Mouse (Mus musculus) stomach, embryonic 14.5 days (tissue): ENCODE results near the gene Pmm1. TPM values are rescaled to one million over a fixed set of nuclear protein-coding genes. Genes with fewer than 3 reads are reported as not detected.

Experiments
- ATAC-seq: fragments of 200-750 bp; cut with Nextera tagmentation; 2 replicates; pipeline ENCODE4 v1.8.0; 2017; ENCODE audit warnings: low read depth, moderate TSS enrichment; ENCODE audit not compliant: insufficient number of reproducible peaks, insufficient read depth, low FRiP score
- H3K27ac ChIP-seq: fragments of 300-500 bp; sonication (generic); 2 replicates; pipeline ENCODE4 v1.5.1; 2014; ENCODE audit warnings: mild to moderate bottlenecking, low read length, moderate library complexity, mixed read lengths
- H3K27me3 ChIP-seq: fragments of 300-500 bp; sonication (generic); 2 replicates; pipeline ENCODE4 v1.6.1; 2014; ENCODE audit warnings: low read length, control low read depth, mixed read lengths; ENCODE audit not compliant: control insufficient read depth, insufficient read depth
- H3K36me3 ChIP-seq: fragments of 300-500 bp; sonication (generic); 2 replicates; pipeline ENCODE4 v1.6.1; 2014; ENCODE audit warnings: mild to moderate bottlenecking, control low read depth, low read length, moderate library complexity, mixed read lengths; ENCODE audit not compliant: control insufficient read depth, insufficient read depth
- H3K4me1 ChIP-seq: fragments of 300-500 bp; sonication (generic); 2 replicates; pipeline ENCODE4 v1.6.1; 2014; ENCODE audit warnings: low read length, control low read depth, mixed read lengths; ENCODE audit not compliant: control insufficient read depth, insufficient read depth
- H3K4me2 ChIP-seq: fragments of 300-500 bp; sonication (generic); replicated peaks from 2 replicates; pipeline ENCODE4 v1.6.1; 2014; ENCODE audit warnings: low read depth, low read length, control low read depth
- H3K4me3 ChIP-seq: fragments of 300-500 bp; sonication (generic); 2 replicates; pipeline ENCODE4 v1.5.1; 2014; ENCODE audit warnings: low read depth, low read length, control low read depth
- H3K9ac ChIP-seq: fragments of 300-500 bp; sonication (generic); replicated peaks from 2 replicates; pipeline ENCODE4 v1.6.1; 2014; ENCODE audit warnings: low read depth, mild to moderate bottlenecking, control low read depth, low read length, moderate library complexity, mixed read lengths
- H3K9me3 ChIP-seq: fragments of 300-500 bp; sonication (generic); 2 replicates; pipeline ENCODE4 v1.6.1; 2016; ENCODE audit warnings: low read depth, low read length, control low read depth; ENCODE audit not compliant: control insufficient read depth
- WGBS: fragments of 180-500 bp; shearing (Covaris S2); extraction: QIAGEN DNeasy Blood & Tissue Kit; methylation state at CpG from one replicate; pipeline ENCODE4 v1.1.7; 2014; 5-methylcytosine and 5-hydroxymethylcytosine counted together
- polyA plus RNA-seq: library from polyadenylated mRNA; unstranded; fragments of >200 nt; fragmentation: Nextera tagmentation; extraction: Ambion mirVana; gene quantifications from 2 replicates; pipeline ENCODE4 v1.2.1, GENCODE M21; 2014

Pmm1 gene
- polyA plus RNA-seq, 1 experiment from 2014 or later, result 37.2 TPM

- no peak overlapping the region for H3K4me2 ChIP-seq
- no peak for ATAC-seq
- no peak overlapping the region for H3K9ac ChIP-seq
- no peak overlapping the region for H3K4me3 ChIP-seq
- 85% methylated on average over 10 of the region's 10 CpGs for WGBS
- no peaks in the 10 kb centered on the region for H3K9me3 ChIP-seq
- H3K27me3 ChIP-seq, result no peaks in the 10 kb centered on the region
- H3K4me1 ChIP-seq, result peaks cover 12% of the 10 kb centered on the region; the same call in 1 of the 2 replicates
- H3K27ac ChIP-seq, result no peak overlapping the region
- H3K36me3 ChIP-seq, result no peaks in the 10 kb centered on the region
These were observed 21.5 kb downstream of the Pmm1 start for GRCm38 (mm10) chr15:81939157-81939715.

DNA sequence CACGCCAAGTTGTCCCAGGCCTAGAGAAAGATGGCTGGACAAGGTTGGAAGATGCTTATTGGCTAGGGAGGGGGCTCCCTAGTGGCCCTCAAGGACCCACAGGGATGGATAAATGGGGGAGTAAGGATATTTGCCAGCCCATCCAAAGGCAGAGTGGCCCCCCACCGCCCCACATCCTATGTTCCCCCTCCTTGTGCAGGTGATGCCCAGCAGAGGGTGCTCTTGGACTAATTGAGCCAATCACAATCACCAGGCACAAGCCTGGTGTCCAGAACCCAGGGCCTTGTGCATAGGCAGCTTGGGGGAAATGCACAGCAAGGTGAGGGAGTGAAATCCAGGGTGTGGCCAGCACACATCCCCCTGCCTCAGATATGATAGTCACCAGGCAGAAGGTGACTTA, 22.5 kb downstream of the Pmm1 start:
- Histone ChIP-seq H3K4me2 (no peak overlapping the region; the same call in 1 of the 2 replicates), H3K9me3 (no peaks in the 10 kb centered on the region), H3K4me3 (no peak overlapping the region), H3K36me3 (no peaks in the 10 kb centered on the region), H3K9ac (no peak overlapping the region), H3K27ac (no peak overlapping the region), H3K27me3 (no peaks in the 10 kb centered on the region), H3K4me1 (peaks cover 12% of the 10 kb centered on the region; the same call in 1 of the 2 replicates)
- ATAC-seq, result no peak
- 30% methylated on average over 2 of the region's 2 CpGs for WGBS

- WGBS, result 12% methylated on average over 19 of the region's 19 CpGs
- H3K36me3 ChIP-seq, result no peaks in the 10 kb centered on the region
- no peaks in the 10 kb centered on the region for H3K27me3 ChIP-seq
- 0 out of 2 replicates have a peak, but pooled peaks have one; percentile 8 for ATAC-seq
- peak overlapping the region; percentile 75 for H3K27ac ChIP-seq
- H3K4me1 ChIP-seq, result peaks cover 12% of the 10 kb centered on the region; the same call in 1 of the 2 replicates
- no peaks in the 10 kb centered on the region for H3K9me3 ChIP-seq
- peak overlapping the region; percentile 40 for H3K4me3 ChIP-seq
- H3K4me2 ChIP-seq, result peak overlapping the region; percentile 69
- peak overlapping the region; percentile 33 for H3K9ac ChIP-seq
These were observed 23.4 kb downstream of the Pmm1 start for GRCm38 (mm10) chr15:81937098-81937972.

DNA sequence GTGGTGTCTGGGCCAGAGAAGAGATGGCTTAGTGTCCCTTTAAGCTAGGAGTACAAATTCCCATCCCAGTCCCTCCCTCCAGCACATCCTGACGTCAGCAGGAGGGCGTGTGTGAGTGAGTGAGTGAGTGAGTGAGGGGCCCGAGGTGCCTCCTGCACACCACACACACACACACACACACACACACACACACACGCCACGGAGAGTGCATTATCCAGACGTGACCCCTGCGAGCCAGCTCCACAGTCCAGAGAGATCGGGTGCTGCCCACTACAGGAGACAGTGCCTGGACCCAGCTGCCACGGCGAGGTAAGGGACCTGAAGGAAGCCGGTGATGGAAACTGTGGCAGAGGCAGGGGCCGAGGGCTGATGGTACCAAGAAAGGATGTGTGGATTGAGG, 24.1 kb downstream of the Pmm1 start, which contains the start of gene Csdc2:
TSS of gene Csdc2 (plus strand) at position 81 of the 400 bp plus-strand sequence.
- H3K4me2 ChIP-seq, result peak within 1 kb of the TSS; percentile 69
- ATAC-seq, result peak; percentile 34; the same call in 1 of the 2 replicates
- WGBS, result under 1% methylated on average over 12 of the region's 12 CpGs
- peak within 1 kb of the TSS; percentile 33 for H3K9ac ChIP-seq
- H3K27me3 ChIP-seq, result no peaks in the 10 kb centered on the region
- peaks cover 12% of the 10 kb centered on the region; the same call in 1 of the 2 replicates for H3K4me1 ChIP-seq
- H3K9me3 ChIP-seq, result no peaks in the 10 kb centered on the region
- peak within 1 kb of the TSS; percentile 75 for H3K27ac ChIP-seq
- peak within 1 kb of the TSS; percentile 40 for H3K4me3 ChIP-seq
- no peaks in the 10 kb centered on the region for H3K36me3 ChIP-seq

DNA sequence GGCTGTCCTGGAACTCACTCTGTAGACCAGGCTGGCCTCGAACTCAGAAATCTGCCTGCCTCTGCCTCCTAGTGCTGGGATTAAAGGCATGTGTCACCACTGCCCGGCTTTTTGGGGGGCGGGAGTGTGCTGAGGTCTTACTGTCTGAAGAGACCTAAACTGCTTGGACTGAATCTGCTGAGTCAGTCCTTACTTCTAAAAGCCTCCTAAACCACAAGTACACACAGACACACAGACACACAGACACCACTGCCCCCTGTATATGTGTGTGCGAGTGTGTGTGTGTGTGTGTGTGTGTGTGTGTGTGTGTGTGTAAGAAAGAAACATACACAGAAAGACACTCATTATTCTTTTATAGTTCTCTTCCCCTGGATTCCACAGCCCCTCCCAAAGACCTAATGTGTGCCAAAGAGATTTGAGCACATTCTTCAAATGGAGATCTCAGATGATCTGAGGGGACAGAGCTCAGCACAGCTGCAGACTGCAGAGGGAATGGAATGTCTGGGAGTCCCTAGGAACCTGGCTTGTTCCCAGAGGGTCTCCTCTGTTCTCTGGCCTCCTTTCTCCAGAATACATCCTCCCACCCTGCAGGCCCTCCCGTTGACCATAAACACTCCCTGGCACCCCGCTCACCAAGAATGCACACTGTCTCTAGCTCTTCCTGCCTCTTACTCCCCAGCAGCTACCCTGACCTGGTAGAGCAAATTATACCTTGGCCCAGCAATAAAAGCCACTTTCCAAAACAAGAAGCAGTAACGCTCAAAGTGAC, 24.7 kb downstream of the Pmm1 start:
- peaks cover 12% of the 10 kb centered on the region; the same call in 1 of the 2 replicates for H3K4me1 ChIP-seq
- H3K27ac ChIP-seq, result peak overlapping the region; percentile 75; the same call in 1 of the 2 replicates
- H3K36me3 ChIP-seq, result no peaks in the 10 kb centered on the region
- no peak overlapping the region for H3K9ac ChIP-seq
- no peaks in the 10 kb centered on the region for H3K9me3 ChIP-seq
- H3K4me2 ChIP-seq, result peak overlapping the region; percentile 69
- WGBS, result 49% methylated on average over 7 of the region's 7 CpGs
- no peaks in the 10 kb centered on the region for H3K27me3 ChIP-seq
- peak; percentile 47; the same call in 1 of the 2 replicates for ATAC-seq
- peak overlapping the region; percentile 40 for H3K4me3 ChIP-seq

- Histone ChIP-seq H3K4me1 (peaks cover 12% of the 10 kb centered on the region; the same call in 1 of the 2 replicates), H3K4me3 (no peak overlapping the region), H3K27me3 (no peaks in the 10 kb centered on the region), H3K36me3 (no peaks in the 10 kb centered on the region), H3K9me3 (no peaks in the 10 kb centered on the region), H3K9ac (no peak overlapping the region), H3K4me2 (no peak overlapping the region), H3K27ac (no peak overlapping the region)
- ATAC-seq, result no peak
- WGBS, result 92% methylated on average over 1 of the region's 1 CpGs
These were observed 26.7 kb downstream of the Pmm1 start for GRCm38 (mm10) chr15:81933986-81934385.

GRCm38 (mm10) chr15:81932951-81933470, 27.7 kb downstream of the Pmm1 start:
- Histone ChIP-seq H3K9me3 (no peaks in the 10 kb centered on the region), H3K27me3 (no peaks in the 10 kb centered on the region), H3K4me3 (no peak overlapping the region), H3K36me3 (no peaks in the 10 kb centered on the region), H3K27ac (no peak overlapping the region; the same call in 1 of the 2 replicates), H3K4me2 (peak overlapping the region; percentile 11; the same call in 1 of the 2 replicates), H3K4me1 (peaks cover 12% of the 10 kb centered on the region; the same call in 1 of the 2 replicates), H3K9ac (no peak overlapping the region)
- WGBS, result 8% methylated on average over 12 of the region's 12 CpGs
- peak; percentile 30; the same call in 1 of the 2 replicates for ATAC-seq
